Mouse (Mus musculus): ENCODE measurements around the gene Ccdc84.

GRCm38 (mm10) chr9:44423576-44423975 lies 5.2 kb upstream of the Ccdc84 start:
- TF ChIP-seq POLR2A (IDR thresholded peaks at IDR 0.05; ENCODE audit: control insufficient read depth, extremely low read depth, insufficient read depth, low read length, poor library complexity) (no peak), CTCF (IDR thresholded peaks at IDR 0.05; ENCODE audit: borderline replicate concordance, control insufficient read depth, extremely low read depth, insufficient read depth, low read length, poor library complexity) (no peak)
